Mouse (Mus musculus) ES-Bruce4 (cell line): ENCODE measurements around the gene Cstf3.

Source experiments
- CTCF ChIP-seq: IDR thresholded peaks from one replicate; pipeline ENCODE4 v1.8.1; 2011; ENCODE audit warnings: low read depth, low read length
- EP300 ChIP-seq: IDR thresholded peaks from 2 replicates; pipeline ENCODE4 v1.6.1; 2011; ENCODE audit warnings: low read depth, low read length; ENCODE audit not compliant: insufficient read depth
- POLR2A ChIP-seq: IDR thresholded peaks from one replicate; pipeline ENCODE4 v1.8.1; 2011; ENCODE audit warnings: low read length; ENCODE audit not compliant: insufficient read depth

DNA sequence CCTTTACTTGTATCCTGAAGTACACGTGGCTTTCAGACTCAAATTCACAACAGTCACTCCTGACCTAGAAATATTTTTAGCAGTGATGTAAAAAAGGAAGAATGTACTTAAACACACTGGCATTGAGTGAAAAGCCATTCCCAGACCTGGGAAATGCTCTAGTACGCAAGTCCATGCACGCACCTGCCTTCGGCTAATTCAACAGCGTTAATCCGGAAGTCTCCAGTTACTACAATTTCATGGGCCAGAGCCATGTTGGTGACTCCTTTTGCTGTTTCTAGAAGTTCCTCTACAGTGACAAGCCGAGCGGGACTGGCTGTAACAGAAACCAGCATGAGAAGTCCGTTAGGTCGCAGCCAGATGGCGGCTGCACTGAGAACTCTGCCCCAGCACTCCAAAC lies 109.3 kb downstream of the Cstf3 start:
- no peak for TF ChIP-seq CTCF
- no peak for TF ChIP-seq POLR2A
- TF ChIP-seq EP300 = no peak
